Mouse (Mus musculus) hindbrain, embryonic 12.5 days (tissue): ENCODE measurements around the gene Rps13. TPM values are rescaled to one million over a fixed set of nuclear protein-coding genes. Genes with fewer than 3 reads are reported as not detected.
A peak's percentile ranks its signal among the peaks of the same experiment; 100 is the strongest.
"Not testable (repeated sequence)": the region's sequence is repeated elsewhere in the genome, so short reads cannot be mapped to it uniquely, and the experiment has no call there.

Source experiments
- ATAC-seq: fragments of 200-750 bp; cut with Nextera tagmentation; 2 replicates; pipeline ENCODE4 v1.8.0; 2017; ENCODE audit warnings: moderate TSS enrichment; ENCODE audit not compliant: low FRiP score
- H3K27ac ChIP-seq: fragments of 300-500 bp; sonication (generic); 2 replicates; pipeline ENCODE4 v1.5.1; 2016; ENCODE audit warnings: mild to moderate bottlenecking
- H3K27me3 ChIP-seq: fragments of 300-500 bp; sonication (generic); 2 replicates; pipeline ENCODE4 v1.6.1; 2016; ENCODE audit warnings: mild to moderate bottlenecking
- H3K36me3 ChIP-seq: fragments of 300-500 bp; sonication (generic); 2 replicates; pipeline ENCODE4 v1.6.1; 2016; ENCODE audit warnings: mild to moderate bottlenecking
- H3K4me1 ChIP-seq: fragments of 300-500 bp; sonication (generic); 2 replicates; pipeline ENCODE4 v1.6.1; 2016
- H3K4me2 ChIP-seq: fragments of 300-500 bp; sonication (generic); replicated peaks from 2 replicates; pipeline ENCODE4 v1.6.1; 2016; ENCODE audit warnings: mild to moderate bottlenecking
- H3K4me3 ChIP-seq: fragments of 300-500 bp; sonication (generic); 2 replicates; pipeline ENCODE4 v1.5.1; 2016; ENCODE audit warnings: mild to moderate bottlenecking
- H3K9ac ChIP-seq: fragments of 300-500 bp; sonication (generic); 2 replicates; pipeline ENCODE4 v1.6.1; 2016; ENCODE audit warnings: mild to moderate bottlenecking, moderate library complexity
- H3K9me3 ChIP-seq: fragments of 300-500 bp; sonication (generic); replicated peaks from 2 replicates; pipeline ENCODE4 v1.6.1; 2016; ENCODE audit warnings: mild to moderate bottlenecking
- WGBS: fragments of 180-500 bp; shearing (Covaris S2); methylation state at CpG from one replicate; pipeline ENCODE4 v1.1.7; 2016; 5-methylcytosine and 5-hydroxymethylcytosine counted together
- polyA plus RNA-seq: library from polyadenylated mRNA; unstranded; fragments of >200 nt; fragmentation: Nextera tagmentation; extraction: Ambion mirVana; gene quantifications from 2 replicates; pipeline ENCODE4 v1.2.1, GENCODE M21; 2016

Rps13 gene
- 569 and 639 TPM in 2 replicates for polyA plus RNA-seq

DNA sequence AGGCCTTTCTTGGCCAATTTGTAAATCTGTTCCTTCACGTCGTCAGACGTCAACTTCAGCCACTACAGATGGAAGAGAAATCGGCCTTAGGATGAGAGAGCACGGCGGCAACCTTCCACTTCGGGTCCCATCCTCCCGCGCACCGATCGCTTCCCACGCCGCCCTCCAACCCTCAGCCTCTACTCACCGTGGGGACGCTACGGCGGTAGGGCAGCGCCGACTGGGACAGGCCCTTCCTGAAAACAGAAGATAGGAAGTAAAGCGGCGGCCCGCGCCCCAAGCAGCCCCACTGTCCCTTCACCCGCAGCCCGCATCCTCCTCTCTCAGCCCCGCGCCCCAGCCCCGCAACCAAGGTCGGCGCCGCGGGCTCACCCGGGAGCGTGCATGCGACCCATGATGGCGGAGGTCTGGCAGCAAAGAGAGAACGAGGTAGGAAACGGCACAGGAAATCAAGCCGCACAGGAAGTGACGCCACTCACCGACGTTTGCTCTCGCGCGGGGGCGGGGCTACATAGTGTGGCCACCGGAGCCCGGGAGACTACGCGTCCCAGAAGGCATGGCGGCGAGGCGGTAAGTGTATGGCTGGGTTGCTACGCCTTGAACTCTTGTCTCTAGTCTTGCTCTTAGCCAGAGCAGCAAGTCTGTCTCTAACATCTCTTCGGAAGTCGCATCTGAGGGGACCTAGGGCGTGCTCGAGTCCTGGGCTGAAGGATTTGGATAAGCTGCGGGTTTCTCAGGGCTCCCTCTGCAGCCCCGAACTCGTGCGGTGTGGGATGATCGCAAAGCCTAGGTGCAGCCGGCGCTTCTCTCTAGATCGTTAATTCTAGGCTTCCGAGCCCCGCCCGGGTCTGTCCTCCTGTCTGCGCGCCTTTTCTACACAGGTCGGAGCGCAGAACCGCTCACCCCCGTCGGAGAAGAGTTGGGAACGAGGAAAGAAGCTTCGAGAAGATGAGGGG, at the start of gene Rps13:
TSS of gene Rps13 (minus strand) at position 483 of the 956 bp plus-strand sequence.
- H3K27ac ChIP-seq: peak within 1 kb of the TSS; percentile 79
- H3K36me3 ChIP-seq: peaks cover 34% of the 10 kb centered on the region
- peaks cover 13% of the 10 kb centered on the region for H3K4me1 ChIP-seq
- H3K9me3 ChIP-seq: no peaks in the 10 kb centered on the region
- peak within 1 kb of the TSS; percentile 73 for H3K4me2 ChIP-seq
- H3K4me3 ChIP-seq: peak within 1 kb of the TSS; percentile 63
- under 1% methylated on average over 78 of the region's 78 CpGs for WGBS
- H3K27me3 ChIP-seq: no peaks in the 10 kb centered on the region
- peak; percentile 99 for ATAC-seq
- peak within 1 kb of the TSS; percentile 88 for H3K9ac ChIP-seq

DNA sequence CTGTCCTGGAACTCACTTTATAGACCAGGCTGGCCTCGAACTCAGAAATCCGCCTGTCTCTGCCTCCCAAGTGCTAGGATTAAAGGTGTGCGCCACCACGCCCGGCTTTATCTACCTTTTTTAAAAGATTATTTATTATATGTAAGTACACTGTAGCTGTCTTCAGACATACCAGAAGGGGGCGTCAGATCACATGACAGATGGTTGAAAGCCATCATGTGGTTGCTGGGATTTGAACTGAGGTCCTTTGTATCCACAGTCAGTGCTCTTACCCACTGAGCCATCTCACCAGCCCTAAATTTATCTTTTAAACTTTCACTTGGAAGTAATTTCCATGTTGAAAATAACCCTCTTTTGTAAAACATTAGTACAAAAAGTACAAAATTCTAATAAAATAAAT, 45.2 kb upstream of the Rps13 start:
- not testable (repeated sequence) for H3K27ac ChIP-seq, H3K4me1 ChIP-seq, H3K4me3 ChIP-seq, H3K4me2 ChIP-seq, H3K9me3 ChIP-seq, H3K9ac ChIP-seq, ATAC-seq, H3K27me3 ChIP-seq
- H3K36me3 ChIP-seq: peaks cover 23% of the 10 kb centered on the region
- WGBS: 90% methylated on average over 6 of the region's 6 CpGs

DNA sequence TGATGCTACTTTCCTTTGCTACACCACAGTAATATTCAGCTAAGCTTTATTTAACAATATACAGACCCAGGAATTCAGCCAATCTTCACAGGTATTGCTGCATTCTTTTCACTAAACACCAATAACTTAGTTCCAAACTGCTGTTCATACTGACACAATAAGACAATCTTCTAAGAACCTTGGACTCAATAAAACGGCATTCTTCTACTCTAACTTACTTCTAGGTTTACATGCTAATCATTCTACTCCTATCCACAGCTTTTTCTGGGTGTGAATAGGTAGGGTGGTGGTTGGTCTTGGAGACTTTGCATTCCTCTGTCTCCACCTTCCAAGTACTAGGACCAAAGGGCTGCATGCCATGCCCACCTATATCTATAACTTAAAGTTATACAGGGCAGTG, 40.3 kb upstream of the Rps13 start:
- Histone ChIP-seq H3K9me3 (no peaks in the 10 kb centered on the region), H3K27ac (no peak overlapping the region), H3K27me3 (no peaks in the 10 kb centered on the region), H3K4me2 (no peak overlapping the region), H3K9ac (no peak overlapping the region), H3K36me3 (peaks cover 24% of the 10 kb centered on the region), H3K4me3 (no peak overlapping the region), H3K4me1 (no peaks in the 10 kb centered on the region)
- ATAC-seq: no peak
- 92% methylated on average over 1 of the region's 1 CpGs for WGBS

DNA sequence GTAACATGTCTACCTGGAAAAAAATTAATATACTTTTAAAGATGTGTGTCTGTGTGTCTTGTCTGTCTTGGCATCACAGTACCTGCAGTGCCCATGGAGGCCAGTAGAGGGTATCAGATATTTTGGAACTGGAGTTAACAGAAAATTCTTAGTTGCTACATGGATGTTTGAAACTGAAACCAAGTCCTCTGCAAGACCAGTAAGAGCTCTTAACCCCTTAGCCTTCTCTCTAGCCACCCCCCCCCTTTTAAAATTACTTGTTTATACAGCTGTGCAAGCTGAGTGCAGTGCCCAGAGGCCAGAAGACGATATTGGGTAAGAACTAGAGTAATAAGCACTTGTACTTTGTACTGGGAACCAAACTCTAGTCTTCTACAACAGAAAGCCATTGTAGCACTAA, 2.2 kb upstream of the Rps13 start:
- no peaks in the 10 kb centered on the region for H3K27me3 ChIP-seq
- ATAC-seq: no peak
- H3K4me3 ChIP-seq: no peak overlapping the region
- no peak overlapping the region for H3K4me2 ChIP-seq
- 74% methylated on average over 1 of the region's 1 CpGs for WGBS
- H3K9ac ChIP-seq: no peak overlapping the region
- H3K4me1 ChIP-seq: peaks cover 13% of the 10 kb centered on the region
- no peak overlapping the region for H3K27ac ChIP-seq
- H3K9me3 ChIP-seq: no peaks in the 10 kb centered on the region
- peaks cover 31% of the 10 kb centered on the region for H3K36me3 ChIP-seq

DNA sequence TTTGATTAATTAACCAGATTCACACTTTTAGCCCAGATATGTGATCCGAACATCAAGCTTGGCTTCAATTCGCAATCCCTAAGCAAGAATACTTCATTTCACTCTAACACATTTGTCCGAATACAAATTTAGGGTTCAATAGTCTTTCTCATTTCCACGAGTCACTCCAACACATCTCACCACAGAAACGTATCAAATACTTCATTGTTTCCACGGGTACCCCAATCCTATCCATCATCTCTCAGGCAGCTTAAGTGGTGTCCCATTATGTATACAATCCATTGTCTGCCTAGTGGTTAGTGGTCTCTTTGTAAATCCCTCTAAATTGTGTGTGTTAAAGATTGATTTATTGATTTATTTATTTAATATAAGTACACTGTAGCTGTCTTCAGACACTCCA, 1.1 kb upstream of the Rps13 start:
- Histone ChIP-seq H3K4me3 (no peak overlapping the region), H3K4me2 (peak overlapping the region; percentile 68; the same call in 1 of the 2 replicates), H3K9me3 (no peaks in the 10 kb centered on the region), H3K27me3 (no peaks in the 10 kb centered on the region), H3K36me3 (peaks cover 35% of the 10 kb centered on the region), H3K9ac (no peak overlapping the region), H3K4me1 (peaks cover 13% of the 10 kb centered on the region), H3K27ac (no peak overlapping the region)
- 73% methylated on average over 6 of the region's 6 CpGs for WGBS
- ATAC-seq: no peak

DNA sequence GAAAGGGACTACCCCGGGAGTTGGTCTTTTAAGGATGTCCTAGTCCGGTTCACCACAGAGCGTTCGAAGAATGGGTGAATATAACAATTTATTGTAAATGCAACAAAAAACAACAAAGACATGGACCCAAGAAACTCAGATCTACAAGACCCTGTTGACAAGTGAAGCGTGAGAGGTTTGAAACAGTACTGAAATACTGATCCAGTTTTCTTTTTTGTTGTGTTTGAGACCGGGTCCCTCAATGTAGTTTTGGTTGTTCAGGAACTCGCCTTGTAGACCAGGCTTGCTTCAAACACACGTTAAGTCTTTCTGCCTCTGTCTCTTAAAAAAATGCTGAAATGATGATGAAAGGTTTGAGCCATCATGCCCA, 659 bp upstream of the Rps13 start:
- Histone ChIP-seq H3K4me1 (peaks cover 13% of the 10 kb centered on the region), H3K4me2 (peak overlapping the region; percentile 68), H3K27ac (peak overlapping the region; percentile 49; the same call in 1 of the 2 replicates), H3K9me3 (no peaks in the 10 kb centered on the region), H3K4me3 (peak overlapping the region; percentile 63), H3K9ac (peak overlapping the region; percentile 88), H3K36me3 (peaks cover 35% of the 10 kb centered on the region), H3K27me3 (no peaks in the 10 kb centered on the region)
- 22% methylated on average over 8 of the region's 8 CpGs for WGBS
- ATAC-seq: no peak

DNA sequence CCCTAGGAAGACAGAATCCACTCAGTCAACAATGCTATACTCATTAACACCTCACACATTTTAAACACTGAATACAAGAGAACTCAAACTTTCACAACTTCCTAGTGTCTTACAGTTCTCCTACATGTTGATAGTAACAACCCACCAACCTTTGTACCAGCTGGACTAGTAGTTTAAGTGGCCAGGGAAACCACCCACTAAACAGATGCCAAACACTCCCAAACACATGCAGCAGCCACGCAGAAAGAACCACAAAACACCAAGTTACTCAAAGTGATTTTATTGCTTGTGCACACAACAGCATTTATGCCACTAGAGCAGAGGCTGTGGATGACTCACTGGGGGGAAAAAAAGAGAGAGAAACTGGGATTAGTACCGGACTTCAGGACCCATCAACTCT, 2.7 kb downstream of the Rps13 start:
- Histone ChIP-seq H3K27ac (no peak overlapping the region), H3K36me3 (peaks cover 35% of the 10 kb centered on the region), H3K9me3 (no peaks in the 10 kb centered on the region), H3K9ac (no peak overlapping the region), H3K4me1 (peaks cover 13% of the 10 kb centered on the region), H3K4me2 (no peak overlapping the region), H3K27me3 (no peaks in the 10 kb centered on the region), H3K4me3 (no peak overlapping the region)
- 95% methylated on average over 2 of the region's 2 CpGs for WGBS
- no peak for ATAC-seq

DNA sequence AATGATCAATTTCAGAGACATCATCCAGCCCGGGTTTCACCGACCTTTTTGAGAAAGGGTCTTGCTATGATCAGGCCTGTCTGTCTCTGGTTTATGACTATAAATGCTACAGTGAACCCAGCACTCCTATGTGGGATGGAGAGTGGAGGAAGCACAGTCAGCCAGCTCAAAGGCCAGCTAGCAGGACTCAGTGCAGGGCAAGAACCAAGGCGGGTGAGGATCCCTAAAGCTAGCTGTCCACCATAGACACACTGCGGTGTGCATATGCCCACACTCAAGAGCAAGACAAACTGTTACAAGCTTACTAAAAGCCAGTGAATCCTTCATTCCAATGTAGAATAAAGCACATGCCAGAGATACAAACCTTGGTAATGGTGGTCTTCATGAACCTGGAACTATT, 4.1 kb downstream of the Rps13 start:
- Histone ChIP-seq H3K4me1 (peaks cover 13% of the 10 kb centered on the region), H3K36me3 (peaks cover 35% of the 10 kb centered on the region), H3K27ac (no peak overlapping the region), H3K4me2 (no peak overlapping the region), H3K27me3 (no peaks in the 10 kb centered on the region), H3K4me3 (no peak overlapping the region), H3K9me3 (no peaks in the 10 kb centered on the region), H3K9ac (no peak overlapping the region)
- WGBS: 94% methylated on average over 4 of the region's 4 CpGs
- no peak for ATAC-seq

DNA sequence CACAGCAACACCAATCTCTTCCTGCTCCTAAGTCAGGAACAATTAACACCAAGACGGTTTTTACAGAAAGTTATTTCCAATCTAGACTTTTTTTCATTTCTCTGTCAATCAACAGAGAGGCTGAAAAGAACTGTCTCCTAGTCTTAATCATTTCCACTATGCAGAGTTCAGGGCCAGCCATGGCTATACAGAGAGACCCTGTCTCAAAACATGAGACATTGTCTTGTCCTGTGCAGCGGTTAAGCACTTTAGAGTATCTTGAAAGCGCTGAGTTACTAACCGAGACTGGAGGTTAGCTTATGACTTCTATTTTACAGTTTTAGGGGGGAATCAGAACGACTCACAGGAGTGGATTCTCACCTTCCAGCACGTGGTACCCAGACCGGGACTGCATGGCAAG, 5.2 kb downstream of the Rps13 start:
- no peak overlapping the region for H3K4me3 ChIP-seq
- peaks cover 35% of the 10 kb centered on the region for H3K36me3 ChIP-seq
- no peaks in the 10 kb centered on the region for H3K27me3 ChIP-seq
- H3K4me1 ChIP-seq: peaks cover 10% of the 10 kb centered on the region
- 73% methylated on average over 7 of the region's 7 CpGs for WGBS
- no peak overlapping the region for H3K4me2 ChIP-seq
- H3K9ac ChIP-seq: no peak overlapping the region
- H3K9me3 ChIP-seq: no peaks in the 10 kb centered on the region
- no peak for ATAC-seq
- no peak overlapping the region for H3K27ac ChIP-seq

DNA sequence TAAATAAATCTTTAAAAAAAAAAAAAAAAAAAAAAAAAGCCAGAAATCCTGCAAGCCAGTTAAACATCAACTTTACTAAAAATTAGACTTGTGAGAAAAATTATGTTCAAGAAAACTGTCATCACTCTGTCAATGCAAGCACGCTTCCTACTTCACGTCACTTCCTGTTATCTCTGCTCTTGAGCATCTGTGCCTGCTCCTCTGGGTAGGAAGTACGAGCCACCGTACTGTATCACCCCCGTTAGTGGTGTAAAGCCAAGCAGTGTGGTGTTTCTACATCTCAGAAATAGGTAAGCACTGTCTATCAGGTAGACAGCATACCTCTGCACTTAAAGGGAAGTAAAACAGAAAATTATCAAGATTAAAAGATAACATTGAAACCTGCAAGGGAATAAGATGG, 6.1 kb downstream of the Rps13 start:
- no peak for ATAC-seq
- peaks cover 35% of the 10 kb centered on the region for H3K36me3 ChIP-seq
- H3K4me2 ChIP-seq: no peak overlapping the region
- H3K27me3 ChIP-seq: no peaks in the 10 kb centered on the region
- H3K9ac ChIP-seq: no peak overlapping the region
- 93% methylated on average over 5 of the region's 5 CpGs for WGBS
- H3K27ac ChIP-seq: no peak overlapping the region
- no peak overlapping the region for H3K4me3 ChIP-seq
- no peaks in the 10 kb centered on the region for H3K9me3 ChIP-seq
- H3K4me1 ChIP-seq: peaks cover 7% of the 10 kb centered on the region

DNA sequence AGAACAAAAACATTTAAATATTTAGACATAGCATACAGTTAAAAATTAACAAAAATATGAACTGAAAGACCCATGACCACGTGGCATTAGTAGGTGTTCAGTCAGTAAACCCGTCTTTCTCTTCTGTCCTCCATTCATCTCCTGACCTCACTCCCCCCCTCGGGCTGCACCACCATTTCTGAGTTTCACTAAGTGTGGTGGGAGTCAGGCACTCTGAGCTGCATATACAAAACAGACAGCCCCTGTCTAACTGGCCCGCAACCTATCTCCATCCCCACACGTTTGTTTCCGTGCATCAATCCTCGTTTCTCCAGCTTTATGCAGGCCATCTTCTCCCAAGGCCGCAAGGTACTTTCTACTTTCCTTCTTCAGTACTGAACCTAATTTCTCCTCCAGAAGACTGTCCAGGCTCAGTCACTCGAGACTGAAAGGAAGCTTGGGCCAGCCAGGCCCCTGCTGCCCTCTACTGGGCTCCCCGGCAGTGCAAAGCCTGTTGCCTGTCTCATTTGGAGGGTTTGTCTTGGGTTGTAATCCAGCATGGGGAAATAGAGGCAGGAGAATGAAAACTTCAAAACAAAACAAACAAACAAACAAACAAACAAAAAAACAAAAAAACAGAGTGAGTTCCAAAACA, 10.5 kb downstream of the Rps13 start:
- H3K9ac ChIP-seq: no peak overlapping the region
- ATAC-seq: no peak
- no peak overlapping the region for H3K4me2 ChIP-seq
- no peak overlapping the region for H3K4me3 ChIP-seq
- H3K36me3 ChIP-seq: no peaks in the 10 kb centered on the region
- H3K9me3 ChIP-seq: no peaks in the 10 kb centered on the region
- no peaks in the 10 kb centered on the region for H3K27me3 ChIP-seq
- WGBS: 33% methylated on average over 10 of the region's 10 CpGs
- no peak overlapping the region for H3K27ac ChIP-seq
- H3K4me1 ChIP-seq: no peaks in the 10 kb centered on the region

DNA sequence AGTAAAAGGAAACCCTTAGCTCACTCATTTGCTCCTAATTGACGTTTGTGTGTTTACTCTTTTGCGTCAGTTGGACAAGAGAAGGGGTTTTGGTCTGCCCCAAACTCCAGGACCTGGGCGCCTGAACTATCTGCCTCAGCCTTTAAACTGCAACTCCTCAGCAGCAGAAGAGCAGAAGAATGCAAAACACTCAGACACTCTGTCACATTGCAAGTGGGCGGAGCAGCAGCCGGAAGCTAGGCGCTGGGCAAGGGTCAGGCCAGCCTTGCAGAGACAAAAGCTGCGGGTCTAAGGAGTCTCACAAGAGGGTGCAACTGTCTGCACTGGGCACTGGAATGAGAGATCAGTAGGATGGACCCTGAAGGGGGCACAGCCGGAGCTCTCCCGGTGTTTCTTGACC, 24.5 kb downstream of the Rps13 start:
- H3K27ac ChIP-seq: no peak overlapping the region
- no peaks in the 10 kb centered on the region for H3K9me3 ChIP-seq
- 12% methylated on average over 9 of the region's 9 CpGs for WGBS
- H3K4me2 ChIP-seq: peak overlapping the region; percentile 11; the same call in 1 of the 2 replicates
- H3K4me1 ChIP-seq: peaks cover 24% of the 10 kb centered on the region
- ATAC-seq: no peak
- peaks cover 26% of the 10 kb centered on the region for H3K27me3 ChIP-seq
- no peak overlapping the region for H3K4me3 ChIP-seq
- no peak overlapping the region for H3K9ac ChIP-seq
- no peaks in the 10 kb centered on the region for H3K36me3 ChIP-seq
